Mouse (Mus musculus): Measurements from ENCODE around the gene Pitx1.

The Pitx1 gene

GRCm38 (mm10) chr13:55836142-55836625 is at the start of gene Pitx1:
Gene Pitx1, minus strand, starts transcription at chr13:55836192.
- no peak for DNase-seq (ENCODE audit: low read depth, low spot score)

- no peak for DNase-seq (ENCODE audit: low read depth, low spot score)
These were observed 45.6 kb upstream of the Pitx1 start for GRCm38 (mm10) chr13:55881431-55882202.

- no peak for DNase-seq (ENCODE audit: low read depth, low spot score)
These were observed 42.4 kb upstream of the Pitx1 start for GRCm38 (mm10) chr13:55878353-55878752.

GRCm38 (mm10) chr13:55871410-55871809 is 35.4 kb upstream of the Pitx1 start:
- no peak for DNase-seq (ENCODE audit: low read depth, low spot score)

GRCm38 (mm10) chr13:55870001-55870400 is 34.0 kb upstream of the Pitx1 start:
- DNase-seq (ENCODE audit: low read depth, low spot score) = no peak

GRCm38 (mm10) chr13:55867540-55868103 is 31.6 kb upstream of the Pitx1 start:
- DNase-seq (ENCODE audit: low read depth, low spot score) = no peak

GRCm38 (mm10) chr13:55860483-55860882 is 24.5 kb upstream of the Pitx1 start:
- DNase-seq (ENCODE audit: low read depth, low spot score) = no peak

- DNase-seq (ENCODE audit: low read depth, low spot score) = no peak
These were observed 22.5 kb upstream of the Pitx1 start for GRCm38 (mm10) chr13:55858463-55858862.

GRCm38 (mm10) chr13:55855793-55856192 is 19.8 kb upstream of the Pitx1 start:
- DNase-seq (ENCODE audit: low read depth, low spot score) = no peak

GRCm38 (mm10) chr13:55852205-55852604 is 16.2 kb upstream of the Pitx1 start:
- no peak for DNase-seq (ENCODE audit: low read depth, low spot score)

GRCm38 (mm10) chr13:55850726-55851125 is 14.7 kb upstream of the Pitx1 start:
- DNase-seq (ENCODE audit: low read depth, low spot score) = no peak

GRCm38 (mm10) chr13:55848604-55849190 is 12.7 kb upstream of the Pitx1 start:
- DNase-seq (ENCODE audit: low read depth, low spot score) = no peak

- no peak for DNase-seq (ENCODE audit: low read depth, low spot score)
These were observed 11.8 kb upstream of the Pitx1 start for GRCm38 (mm10) chr13:55847805-55848204.

GRCm38 (mm10) chr13:55843700-55844099 is 7.7 kb upstream of the Pitx1 start:
- DNase-seq (ENCODE audit: low read depth, low spot score) = no peak

- DNase-seq (ENCODE audit: low read depth, low spot score) = no peak
These were observed 4.2 kb upstream of the Pitx1 start for GRCm38 (mm10) chr13:55840223-55840622.

GRCm38 (mm10) chr13:55836786-55837780 is 1.1 kb upstream of the Pitx1 start:
- no peak for DNase-seq (ENCODE audit: low read depth, low spot score)

GRCm38 (mm10) chr13:55835548-55836097 is 369 bp downstream of the Pitx1 start:
- no peak for DNase-seq (ENCODE audit: low read depth, low spot score)

GRCm38 (mm10) chr13:55834667-55835066 is 1.3 kb downstream of the Pitx1 start:
- no peak for DNase-seq (ENCODE audit: low read depth, low spot score)

- no peak for DNase-seq (ENCODE audit: low read depth, low spot score)
These were observed 2.1 kb downstream of the Pitx1 start for GRCm38 (mm10) chr13:55833921-55834320.

- DNase-seq (ENCODE audit: low read depth, low spot score) = no peak
These were observed 3.4 kb downstream of the Pitx1 start for GRCm38 (mm10) chr13:55832602-55833001.

- DNase-seq (ENCODE audit: low read depth, low spot score) = no peak
These were observed 4.3 kb downstream of the Pitx1 start for GRCm38 (mm10) chr13:55831722-55832160.
